Mouse (Mus musculus) megakaryocyte, adult 5-6 weeks (primary cell): ENCODE measurements at regions not wholly inside any gene's neighbourhood (a gene's known extent, or its start where the extent isn't known, plus 50 kb on each side); places are given as distances from the start of the nearest gene placed in this dataset.
A peak's percentile ranks its signal among the peaks of the same experiment; 100 is the strongest.

ENCODE experiments used
- ATAC-seq: 2 replicates; pipeline ENCODE4 v1.8.0; 2016; ENCODE audit warnings: mild to moderate bottlenecking, inconsistent platforms; ENCODE audit not compliant: poor library complexity, severe bottlenecking

- no peak for ATAC-seq
Observed at GRCm38 (mm10) chr1:163190841-163191240, 105.4 kb upstream of the Mroh9 start.

- no peak for ATAC-seq
Observed at GRCm38 (mm10) chr1:163181851-163182250, 96.4 kb upstream of the Mroh9 start.

DNA sequence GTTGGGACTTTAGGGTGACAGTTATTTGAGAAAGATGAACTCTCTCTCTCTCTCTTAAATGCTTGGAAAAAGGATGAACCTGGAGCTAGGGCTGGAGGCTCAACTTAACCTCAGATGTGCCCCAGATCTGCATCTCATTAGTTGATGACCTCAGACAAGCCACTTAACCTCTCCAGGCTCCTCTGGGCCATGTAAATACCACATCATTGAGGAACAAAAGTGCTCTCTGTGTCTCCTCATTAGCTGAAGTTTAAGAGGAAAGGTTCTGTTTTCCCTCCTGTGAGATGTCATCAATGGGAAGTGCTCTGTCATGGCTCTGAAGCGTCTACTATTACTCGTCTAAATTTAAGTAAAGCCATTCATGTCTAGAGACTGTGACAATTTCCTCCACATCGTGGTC lies 91.5 kb upstream of the Mroh9 start:
- no peak for ATAC-seq

DNA sequence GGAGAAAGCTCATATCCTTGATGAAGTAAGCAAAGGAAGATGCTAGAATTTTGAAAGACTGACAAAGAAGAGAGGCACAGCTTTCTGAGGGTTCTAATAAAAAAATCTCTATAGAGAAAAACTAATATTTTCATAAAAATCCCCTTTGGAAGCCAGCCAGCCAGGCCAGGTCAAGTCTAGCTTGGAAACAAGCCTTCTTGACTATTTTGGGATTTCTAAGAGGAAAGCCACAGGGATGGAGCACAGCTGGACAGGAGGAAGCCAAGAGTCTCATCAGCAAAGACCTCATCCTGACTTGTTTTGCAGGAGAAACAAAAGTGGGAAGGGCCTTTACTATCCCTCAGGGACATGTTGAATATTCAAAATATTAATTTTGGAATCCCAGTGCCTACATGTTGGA lies 81.6 kb upstream of the Mroh9 start:
- no peak for ATAC-seq

DNA sequence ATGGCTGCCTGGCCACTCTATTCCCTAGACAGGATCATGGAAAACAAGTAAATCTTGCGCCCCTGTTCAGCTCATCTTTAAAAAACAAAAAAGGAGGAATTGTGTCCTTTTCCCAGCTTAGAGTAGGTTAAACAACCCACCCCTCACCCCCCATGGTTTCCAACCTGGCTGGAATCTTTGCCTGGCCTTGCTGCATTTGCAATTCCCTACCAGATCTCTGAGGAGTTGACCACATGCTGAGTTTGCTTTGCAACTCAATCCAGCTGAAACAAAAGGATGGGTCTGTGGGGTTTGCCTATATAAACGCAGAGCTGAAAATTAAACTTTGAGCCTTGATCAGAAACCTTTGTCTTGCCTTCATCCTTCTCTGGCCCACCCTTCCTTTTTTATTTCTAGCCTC lies 78.2 kb upstream of the Mroh9 start:
- no peak for ATAC-seq

DNA sequence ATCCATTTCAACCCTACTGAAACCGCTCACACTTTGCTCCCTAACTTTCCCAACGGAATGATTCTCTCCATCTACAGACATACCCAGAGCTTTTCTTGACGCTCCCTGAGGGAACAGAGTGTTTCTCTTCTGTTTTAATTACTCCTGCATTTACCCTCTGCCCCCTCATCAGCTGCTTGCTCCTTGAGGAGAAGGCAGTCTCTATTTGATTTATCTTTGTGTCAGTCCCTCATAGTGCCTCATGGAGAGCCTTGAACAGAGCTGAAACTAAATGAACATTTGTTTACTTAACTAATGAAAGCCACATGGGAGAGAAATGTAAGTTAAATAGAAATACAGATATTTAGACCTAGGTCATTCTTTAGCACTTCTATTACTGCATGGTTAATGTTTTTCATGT lies 74.4 kb upstream of the Mroh9 start:
- no peak for ATAC-seq

DNA sequence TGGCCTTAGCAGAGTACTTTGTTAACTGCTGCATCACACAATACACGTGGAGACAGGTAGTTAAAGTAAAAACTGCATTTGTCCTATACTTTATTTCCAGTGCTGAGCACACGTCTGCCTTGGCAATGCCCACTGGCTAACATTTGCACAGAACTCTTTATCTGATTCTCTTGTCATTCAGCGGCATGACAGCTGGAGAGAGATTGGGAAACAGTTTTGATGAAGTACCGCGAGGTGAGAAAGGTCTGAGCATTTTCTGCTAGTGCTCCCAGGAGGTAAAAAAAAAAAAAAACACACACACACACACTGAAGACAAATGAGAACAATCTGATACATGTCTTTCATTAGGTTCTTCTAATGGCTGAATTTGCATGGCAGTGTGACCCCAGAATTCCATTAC lies 73.0 kb upstream of the Mroh9 start:
- ATAC-seq: no peak

DNA sequence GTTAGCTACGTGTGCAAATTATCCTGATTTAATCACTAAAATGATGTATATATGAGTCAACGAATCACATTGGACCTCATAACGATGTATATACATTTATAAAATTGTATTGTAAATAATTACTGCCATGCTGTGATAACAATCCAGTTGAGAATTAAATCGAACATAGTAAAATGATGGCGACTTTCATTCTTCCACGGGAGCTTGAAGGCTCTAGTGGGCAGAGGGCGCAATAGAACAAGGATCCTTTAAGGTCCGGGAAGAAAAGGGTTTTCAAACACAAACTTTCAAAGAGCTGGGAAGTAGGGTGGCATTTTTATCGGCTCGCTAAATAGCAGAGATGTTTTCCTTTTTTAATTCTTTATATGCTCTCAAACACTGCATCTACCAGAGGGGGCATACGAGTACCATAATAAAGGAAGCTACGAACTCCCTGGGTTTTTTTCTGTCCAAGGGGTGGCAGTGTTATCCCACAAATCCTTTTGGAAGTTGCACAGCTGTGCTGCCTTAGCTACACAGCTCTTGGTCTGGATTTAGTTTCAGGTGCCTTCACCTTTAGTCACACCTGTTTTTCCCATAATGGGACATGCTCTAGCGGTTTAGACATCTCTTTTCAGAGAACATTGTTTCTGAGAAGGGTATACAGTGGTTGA lies 64.9 kb upstream of the Mroh9 start:
- ATAC-seq: peak; percentile 84

GRCm38 (mm10) chr1:163146641-163147040 lies 61.2 kb upstream of the Mroh9 start:
- no peak for ATAC-seq

GRCm38 (mm10) chr1:163143113-163143512 lies 57.6 kb upstream of the Mroh9 start:
- ATAC-seq: no peak

DNA sequence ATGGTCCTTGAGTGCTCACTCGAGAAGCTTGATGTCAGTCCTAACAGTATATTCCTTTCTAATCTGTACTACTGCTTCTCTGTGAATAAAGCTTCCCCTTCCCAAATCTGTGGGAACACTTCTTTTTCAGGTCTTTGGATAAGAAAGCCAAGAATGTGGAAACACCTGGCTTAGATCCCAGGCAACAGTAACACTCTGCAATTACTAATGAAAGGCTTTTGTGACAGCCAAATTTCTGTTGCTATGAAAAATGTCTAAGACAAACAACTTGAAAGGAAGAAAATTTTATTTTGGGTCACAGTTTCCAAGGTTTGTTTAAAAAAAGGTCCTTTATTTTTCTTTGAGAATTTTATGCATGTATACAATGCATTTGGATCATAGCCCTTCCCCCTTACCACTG lies 56.0 kb upstream of the Mroh9 start:
- no peak for ATAC-seq

DNA sequence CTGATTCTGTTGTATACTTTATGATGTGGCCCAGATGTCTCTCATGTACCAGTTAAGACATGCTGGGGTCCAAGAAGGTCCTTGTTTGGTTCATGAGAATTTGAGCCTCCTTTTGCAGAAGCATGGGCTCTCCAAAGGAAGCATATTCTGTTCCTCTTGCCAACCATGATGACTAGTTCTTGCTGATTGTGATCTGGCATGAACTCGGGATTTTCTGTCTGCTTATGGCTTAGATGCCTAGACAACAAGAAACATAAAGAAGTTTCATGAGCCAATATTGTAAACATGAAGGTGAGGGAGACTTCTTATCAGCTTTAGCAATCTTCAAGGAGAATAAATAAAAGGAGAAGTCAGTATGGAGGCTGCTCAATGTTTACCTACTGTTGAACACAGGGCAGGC lies 52.7 kb upstream of the Mroh9 start:
- no peak for ATAC-seq
